Comparison of ENCODE assay signal across 14 mouse cellular contexts in the genomic region with DNA sequence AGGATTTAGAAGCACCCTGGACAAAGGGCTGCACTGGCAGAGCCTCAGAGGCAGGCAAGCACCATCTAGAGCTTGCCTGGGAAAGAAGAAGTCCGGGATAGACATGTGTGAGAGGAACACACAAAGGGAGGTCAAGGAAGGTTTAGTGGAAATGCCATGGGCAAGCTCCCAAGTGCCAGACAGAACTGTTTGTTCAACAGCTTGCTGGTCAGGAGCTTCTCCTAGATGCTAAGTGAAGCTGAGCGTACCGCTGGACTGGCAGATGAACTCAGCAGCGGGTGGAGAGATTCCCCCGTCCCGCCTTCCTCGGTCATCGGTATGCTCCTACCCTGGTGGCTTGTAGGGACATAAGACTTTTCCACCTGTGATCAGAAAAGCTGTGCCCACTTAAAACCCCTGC.
DNase-seq lines count a peak whose midpoint lies in the region; ATAC-seq and TF ChIP-seq lines count a peak whose summit lies in the region.
"Had no signal": no experiment of that assay in that cellular context is flagged by ENCODE, and none has a peak within 500 bp of the region (broad histone marks: within the 10 kb centered on the region; RNA-seq: fewer than 3 reads in every experiment).

No protein-coding gene starts in this region.

- no peaks in the 10 kb centered on the region for H3K79me2 ChIP-seq in heart, adult 2 months (replicated peaks; ENCODE audit: control insufficient read depth, insufficient read depth, low read length)

- no peak overlapping the region for H3K4me2 ChIP-seq in midbrain, postnatal 0 days (ENCODE audit: low read depth, low read length, poor library complexity, severe bottlenecking)
- H3K4me2 ChIP-seq: liver, embryonic 15.5 days; neural tube, embryonic 12.5 days had no signal

- TF ChIP-seq POLR2A in heart, adult 2 months (IDR thresholded peaks at IDR 0.05; ENCODE audit: insufficient read depth, low read depth, low read length), result no peak

- DNase-seq in heart, adult 2 months, result peak in 1 of 2 experiments; percentile 28
- DNase-seq in heart, postnatal 14 days, result no peak
- DNase-seq in midbrain, embryonic 10.5 days (ENCODE audit: low spot score), result no peak
- DNase-seq in midbrain, postnatal 0 days (ENCODE audit: low spot score), result no peak
- DNase-seq in cerebellum, postnatal 10 days, result peak; percentile 42 to 50
- DNase-seq in heart, postnatal 4 days, result peak; percentile 22
- no peak for DNase-seq in yolk sac, embryonic 10.5 days (ENCODE audit: low spot score)
- DNase-seq in adrenal gland, adult (ENCODE audit: inconsistent age in 2 of 2, low spot score in 1 of 2), result no peak
- DNase-seq: adrenal gland, postnatal 10 days; thymus, postnatal 25 days had no signal

- ATAC-seq in midbrain, postnatal 0 days (ENCODE audit: low FRiP score), result no peak
- ATAC-seq: Patski had no signal

- peaks cover 3% of the 10 kb centered on the region; the same call in 1 of the 2 replicates for H3K4me1 ChIP-seq in heart, adult 2 months (ENCODE audit: control insufficient read depth, insufficient read depth, low read length)
- 0 out of 2 replicates have a peak, but pooled peaks cover 3% of the 10 kb centered on the region for H3K4me1 ChIP-seq in midbrain, embryonic 10.5 days
- no peaks in the 10 kb centered on the region for H3K4me1 ChIP-seq in midbrain, postnatal 0 days (ENCODE audit: insufficient read depth, low read length)
- H3K4me1 ChIP-seq: liver, embryonic 15.5 days; neural tube, embryonic 12.5 days had no signal

- H3K27me3 ChIP-seq in heart, adult 2 months (ENCODE audit: control insufficient read depth, insufficient read depth, low read length), result no peaks in the 10 kb centered on the region
- H3K27me3 ChIP-seq in midbrain, embryonic 10.5 days (ENCODE audit: low read depth, poor library complexity, severe bottlenecking), result no peaks in the 10 kb centered on the region
- no peaks in the 10 kb centered on the region for H3K27me3 ChIP-seq in midbrain, postnatal 0 days (ENCODE audit: insufficient read depth, low read length)
- H3K27me3 ChIP-seq: liver, embryonic 15.5 days; megakaryocyte, embryonic 14.5 days; neural tube, embryonic 12.5 days; Patski had no signal

- no peaks in the 10 kb centered on the region for H3K9me3 ChIP-seq in midbrain, embryonic 10.5 days (replicated peaks)
- no peaks in the 10 kb centered on the region for H3K9me3 ChIP-seq in midbrain, postnatal 0 days (ENCODE audit: low read length)
- H3K9me3 ChIP-seq: liver, embryonic 15.5 days; neural tube, embryonic 12.5 days had no signal

- TF ChIP-seq CTCF in heart, adult 2 months (IDR thresholded peaks at IDR 0.05), result no peak
- no peak for TF ChIP-seq CTCF in midbrain, postnatal 0 days (IDR thresholded peaks at IDR 0.05)

- no peak overlapping the region for H3K4me3 ChIP-seq in heart, adult 2 months
- H3K4me3 ChIP-seq in midbrain, embryonic 10.5 days, result no peak overlapping the region
- no peak overlapping the region for H3K4me3 ChIP-seq in midbrain, postnatal 0 days (ENCODE audit: low read depth, low read length)
- H3K4me3 ChIP-seq: liver, embryonic 15.5 days; neural tube, embryonic 12.5 days had no signal

- WGBS in heart, adult 2 months, result 48% methylated on average over 8 of the region's 8 CpGs
- 88% methylated on average over 8 of the region's 8 CpGs for WGBS in midbrain, embryonic 10.5 days
- 89% methylated on average over 8 of the region's 8 CpGs for WGBS in midbrain, postnatal 0 days

- intact Hi-C loops in heart, adult 2 months (cut with DNase I), result no loop called here
- intact Hi-C loops in heart, postnatal 14 days (cut with DNase I), result no loop called here

- no peak overlapping the region for H3K27ac ChIP-seq in heart, adult 2 months
- H3K27ac ChIP-seq in midbrain, embryonic 10.5 days (replicated peaks), result 0 out of 2 replicates have a peak overlapping the region, but pooled peaks have one; percentile 24
- H3K27ac ChIP-seq in midbrain, postnatal 0 days (ENCODE audit: low read depth, low read length), result no peak overlapping the region
- H3K27ac ChIP-seq: liver, embryonic 15.5 days; neural tube, embryonic 12.5 days had no signal

- H3K9ac ChIP-seq in heart, adult 2 months (ENCODE audit: low read depth, low read length), result no peak overlapping the region
- H3K9ac ChIP-seq in midbrain, postnatal 0 days (replicated peaks; ENCODE audit: low read length, poor library complexity, severe bottlenecking), result no peak overlapping the region
- H3K9ac ChIP-seq: liver, embryonic 15.5 days; neural tube, embryonic 12.5 days had no signal

- H3K36me3 ChIP-seq in heart, adult 2 months (ENCODE audit: control insufficient read depth, insufficient read depth, low read length), result peaks cover 3% of the 10 kb centered on the region; the same call in 1 of the 2 replicates
- H3K36me3 ChIP-seq in midbrain, embryonic 10.5 days, result peaks cover 60% of the 10 kb centered on the region
- peaks cover 29% of the 10 kb centered on the region for H3K36me3 ChIP-seq in midbrain, postnatal 0 days (ENCODE audit: insufficient read depth, low read length)

- peak; percentile 45; the same call in 1 of the 2 replicates for TF ChIP-seq EP300 in heart, adult 2 months (IDR thresholded peaks at IDR 0.05; ENCODE audit: insufficient read depth, low read depth, low read length)

Comparison
In these comparisons a context has a peak if more than half of its experiments do, and no peak if none do; other contexts are left out.
1. DNase-seq: peak in cerebellum, postnatal 10 days (2 of 2) and heart, postnatal 4 days (single experiment); none in heart, postnatal 14 days (0 of 2), midbrain, embryonic 10.5 days (single experiment), midbrain, postnatal 0 days (single experiment), yolk sac, embryonic 10.5 days (single experiment) and adrenal gland, adult (0 of 2).